Mouse (Mus musculus): Measurements from ENCODE around the gene Rnf41. TPM values are rescaled to one million over a fixed set of nuclear protein-coding genes. Genes with fewer than 3 reads are reported as not detected.

Rnf41 gene
- polyA plus RNA-seq, 1 experiment from 2014 or later: 42.1 TPM

DNA sequence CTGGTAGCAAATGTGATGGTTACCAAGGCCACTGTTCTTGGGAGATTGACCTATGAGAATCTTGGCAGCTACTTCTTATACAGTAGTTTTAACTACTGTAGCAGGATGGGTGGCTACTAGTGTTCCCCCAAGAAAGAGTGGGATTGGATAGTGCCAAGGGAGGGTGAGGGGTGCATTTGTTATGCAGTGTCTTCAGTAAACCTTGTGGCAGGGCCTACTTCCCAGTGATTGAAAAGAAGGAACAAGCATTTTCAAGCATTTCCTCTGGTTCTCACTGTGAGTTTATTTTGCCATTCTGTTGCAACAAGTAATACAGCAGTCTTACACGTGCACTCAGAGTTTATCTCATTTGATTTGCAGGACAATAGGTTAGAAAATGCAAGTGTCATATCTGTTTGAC lies 1.1 kb downstream of the Rnf41 start:
- Histone ChIP-seq H3K4me3 (peak overlapping the region; percentile 97), H3K36me3 (replicated peaks) (peaks cover 55% of the 10 kb centered on the region), H3K4me1 (peaks cover 52% of the 10 kb centered on the region), H3K27me3 (replicated peaks; ENCODE audit: low read depth, poor library complexity, severe bottlenecking) (no peaks in the 10 kb centered on the region), H3K27ac (replicated peaks) (peak overlapping the region; percentile 96; the same call in 1 of the 2 replicates), H3K9me3 (no peaks in the 10 kb centered on the region)
- no peak for DNase-seq (ENCODE audit: low spot score)
- 67% methylated on average over 1 of the region's 1 CpGs for WGBS

DNA sequence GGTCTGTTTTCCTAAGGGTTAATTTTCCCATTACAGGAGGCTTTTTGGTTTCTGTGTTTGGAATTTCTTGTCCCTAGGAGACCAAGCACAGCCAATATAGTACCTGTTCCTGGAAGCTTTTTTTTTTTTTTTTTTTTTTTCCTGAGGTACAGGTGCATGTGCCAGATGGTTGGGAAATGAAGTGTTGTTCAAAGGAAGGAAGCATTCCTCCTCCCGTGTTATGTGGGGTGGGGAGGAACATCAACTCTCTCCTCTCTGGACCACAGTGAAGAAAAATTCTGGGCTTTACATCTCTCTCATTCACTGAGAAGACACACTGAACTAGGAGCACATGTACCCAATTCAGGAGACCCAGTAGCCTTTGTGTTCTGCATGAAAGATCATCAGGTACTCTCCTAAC lies 1.6 kb downstream of the Rnf41 start:
- Histone ChIP-seq H3K27me3 (replicated peaks; ENCODE audit: low read depth, poor library complexity, severe bottlenecking) (no peaks in the 10 kb centered on the region), H3K4me1 (peaks cover 49% of the 10 kb centered on the region), H3K27ac (replicated peaks) (no peak overlapping the region), H3K36me3 (replicated peaks) (peaks cover 55% of the 10 kb centered on the region), H3K9me3 (no peaks in the 10 kb centered on the region), H3K4me3 (peak overlapping the region; percentile 97)
- DNase-seq (ENCODE audit: low spot score): no peak
- 60% methylated on average over 1 of the region's 1 CpGs for WGBS

- 91% methylated on average over 5 of the region's 5 CpGs for WGBS
- DNase-seq (ENCODE audit: low spot score): no peak
- Histone ChIP-seq H3K4me1 (peaks cover 39% of the 10 kb centered on the region), H3K27ac (replicated peaks) (no peak overlapping the region), H3K9me3 (no peaks in the 10 kb centered on the region), H3K4me3 (no peak overlapping the region), H3K27me3 (replicated peaks; ENCODE audit: low read depth, poor library complexity, severe bottlenecking) (no peaks in the 10 kb centered on the region), H3K36me3 (replicated peaks) (peaks cover 68% of the 10 kb centered on the region)
These were observed 3.4 kb downstream of the Rnf41 start for GRCm38 (mm10) chr10:128414848-128415247.

DNA sequence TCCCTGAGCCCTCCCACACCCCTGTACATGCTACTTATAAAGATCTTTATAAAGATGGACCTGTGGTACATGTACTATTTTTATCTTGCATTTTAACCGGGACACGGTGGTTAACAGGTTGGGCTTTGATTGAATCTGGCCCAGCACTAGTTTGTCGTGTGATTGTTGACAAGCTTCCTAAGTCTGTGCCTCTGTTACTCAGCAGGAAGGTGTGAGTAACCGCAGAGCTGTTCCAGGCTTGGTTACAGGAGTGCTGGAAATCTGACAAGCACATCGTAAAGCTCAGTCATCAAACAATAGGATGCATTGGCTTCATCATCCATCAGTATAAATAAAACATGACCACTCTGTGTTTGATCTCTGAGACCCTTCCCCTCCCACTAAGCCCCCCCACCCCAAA lies 11.0 kb downstream of the Rnf41 start:
- H3K9me3 ChIP-seq: no peaks in the 10 kb centered on the region
- peaks cover 5% of the 10 kb centered on the region; the same call in 1 of the 2 replicates for H3K4me1 ChIP-seq
- peaks cover 97% of the 10 kb centered on the region for H3K36me3 ChIP-seq (replicated peaks)
- H3K27me3 ChIP-seq (replicated peaks; ENCODE audit: low read depth, poor library complexity, severe bottlenecking): no peaks in the 10 kb centered on the region
- no peak overlapping the region for H3K27ac ChIP-seq (replicated peaks)
- H3K4me3 ChIP-seq: no peak overlapping the region
- WGBS: 89% methylated on average over 5 of the region's 5 CpGs
- DNase-seq (ENCODE audit: low spot score): no peak

DNA sequence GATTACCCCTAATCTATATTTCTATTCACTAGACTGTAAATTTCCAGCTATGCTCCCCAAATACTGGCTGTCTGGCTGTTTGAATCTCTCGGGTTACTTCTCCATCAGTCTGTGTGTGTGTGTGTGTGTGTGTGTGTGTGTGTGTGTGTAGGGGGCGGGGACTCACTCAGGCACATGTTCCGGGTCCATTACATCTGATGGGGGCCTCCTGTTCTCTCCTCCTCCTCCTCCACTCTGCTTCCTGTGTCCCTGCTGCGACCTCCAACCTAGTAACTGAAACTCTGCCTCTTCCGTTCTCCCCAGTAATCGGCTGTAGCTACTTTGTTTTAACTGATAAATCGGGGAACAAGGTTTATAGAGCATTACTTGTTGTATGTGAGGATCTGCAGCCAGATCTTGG lies 13.1 kb downstream of the Rnf41 start:
- H3K36me3 ChIP-seq (replicated peaks): peaks cover 94% of the 10 kb centered on the region
- no peak overlapping the region for H3K27ac ChIP-seq (replicated peaks)
- H3K4me1 ChIP-seq: peaks cover 5% of the 10 kb centered on the region; the same call in 1 of the 2 replicates
- H3K27me3 ChIP-seq (replicated peaks; ENCODE audit: low read depth, poor library complexity, severe bottlenecking): no peaks in the 10 kb centered on the region
- H3K4me3 ChIP-seq: no peak overlapping the region
- WGBS: 63% methylated on average over 7 of the region's 7 CpGs
- DNase-seq (ENCODE audit: low spot score): peak; percentile 41
- H3K9me3 ChIP-seq: no peaks in the 10 kb centered on the region

DNA sequence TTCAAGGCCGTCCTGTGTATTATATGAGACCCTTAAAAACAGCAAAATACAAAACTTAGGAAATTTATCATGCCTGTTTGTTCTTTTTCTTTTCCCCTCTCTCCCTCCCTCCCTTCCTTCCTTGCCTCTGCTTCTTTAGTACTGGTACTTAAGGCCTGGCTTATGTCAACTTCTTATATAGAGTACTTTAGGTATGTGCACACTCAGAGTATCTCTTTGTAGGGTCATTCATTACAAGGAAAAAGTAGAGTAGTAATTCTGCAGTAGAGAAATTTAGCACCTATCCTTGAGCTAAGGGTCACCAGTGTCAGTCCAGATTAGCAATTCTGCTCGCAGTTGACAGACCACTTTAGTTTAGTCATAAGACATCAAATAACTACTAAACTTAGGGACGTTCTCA lies 13.8 kb downstream of the Rnf41 start:
- Histone ChIP-seq H3K4me3 (no peak overlapping the region), H3K27me3 (replicated peaks; ENCODE audit: low read depth, poor library complexity, severe bottlenecking) (no peaks in the 10 kb centered on the region), H3K4me1 (peaks cover 5% of the 10 kb centered on the region; the same call in 1 of the 2 replicates), H3K27ac (replicated peaks) (no peak overlapping the region), H3K36me3 (replicated peaks) (peaks cover 94% of the 10 kb centered on the region), H3K9me3 (no peaks in the 10 kb centered on the region)
- 92% methylated on average over 3 of the region's 3 CpGs for WGBS
- no peak for DNase-seq (ENCODE audit: low spot score)

DNA sequence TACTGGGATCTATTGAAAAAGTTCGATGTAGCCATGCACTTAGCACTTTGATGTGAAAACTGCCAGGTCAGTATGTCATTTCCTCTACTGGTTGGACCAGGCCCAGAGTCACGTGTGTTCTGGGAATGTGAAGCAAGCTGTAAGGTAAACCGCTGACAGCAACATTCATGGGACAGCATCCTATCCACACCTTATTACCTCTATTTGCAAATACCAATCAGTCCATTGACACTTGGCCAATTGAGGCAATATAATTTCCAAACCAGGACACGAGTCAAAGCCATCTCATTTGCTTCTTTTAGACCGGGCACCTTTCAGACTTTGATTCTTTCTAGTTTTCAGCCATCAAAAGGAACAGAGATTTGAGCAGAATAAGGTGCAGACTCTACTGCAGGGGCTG lies 17.6 kb downstream of the Rnf41 start:
- Histone ChIP-seq H3K9me3 (no peaks in the 10 kb centered on the region), H3K4me3 (no peak overlapping the region), H3K4me1 (peaks cover 5% of the 10 kb centered on the region; the same call in 1 of the 2 replicates), H3K36me3 (replicated peaks) (peaks cover 89% of the 10 kb centered on the region), H3K27me3 (replicated peaks; ENCODE audit: low read depth, poor library complexity, severe bottlenecking) (no peaks in the 10 kb centered on the region), H3K27ac (replicated peaks) (no peak overlapping the region)
- WGBS: 93% methylated on average over 5 of the region's 5 CpGs
- no peak for DNase-seq (ENCODE audit: low spot score)

DNA sequence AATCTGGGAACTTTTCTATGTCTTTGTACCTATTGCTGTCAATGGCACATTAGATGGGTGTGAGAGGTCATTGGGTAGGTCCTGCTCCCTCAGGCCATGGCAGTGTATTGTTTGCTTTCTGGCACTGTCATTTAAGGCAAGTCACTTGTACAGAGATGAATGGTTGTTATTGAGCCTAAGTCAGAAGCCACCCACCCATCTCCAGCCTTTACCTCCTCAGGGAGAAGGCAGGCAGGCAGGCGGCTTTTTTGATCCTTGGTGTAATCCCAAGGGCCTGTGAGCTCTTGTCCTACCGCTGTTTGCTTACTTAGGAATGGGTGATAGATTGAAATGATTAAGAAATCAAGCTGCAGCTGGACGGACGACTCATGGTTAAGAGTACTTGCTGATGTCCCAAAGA lies 18.0 kb downstream of the Rnf41 start:
- DNase-seq (ENCODE audit: low spot score): no peak
- Histone ChIP-seq H3K4me1 (peaks cover 5% of the 10 kb centered on the region; the same call in 1 of the 2 replicates), H3K36me3 (replicated peaks) (peaks cover 89% of the 10 kb centered on the region), H3K27ac (replicated peaks) (no peak overlapping the region), H3K9me3 (no peaks in the 10 kb centered on the region), H3K27me3 (replicated peaks; ENCODE audit: low read depth, poor library complexity, severe bottlenecking) (no peaks in the 10 kb centered on the region), H3K4me3 (no peak overlapping the region)
- WGBS: 84% methylated on average over 4 of the region's 4 CpGs

- 92% methylated on average over 2 of the region's 2 CpGs for WGBS
- no peak for DNase-seq (ENCODE audit: low spot score)
- H3K27me3 ChIP-seq (replicated peaks; ENCODE audit: low read depth, poor library complexity, severe bottlenecking): no peaks in the 10 kb centered on the region
- no peak overlapping the region for H3K27ac ChIP-seq (replicated peaks)
- peaks cover 95% of the 10 kb centered on the region for H3K36me3 ChIP-seq (replicated peaks)
- no peaks in the 10 kb centered on the region for H3K9me3 ChIP-seq
- no peaks in the 10 kb centered on the region for H3K4me1 ChIP-seq
- no peak overlapping the region for H3K4me3 ChIP-seq
These were observed 22.0 kb downstream of the Rnf41 start for GRCm38 (mm10) chr10:128433417-128433816.

DNA sequence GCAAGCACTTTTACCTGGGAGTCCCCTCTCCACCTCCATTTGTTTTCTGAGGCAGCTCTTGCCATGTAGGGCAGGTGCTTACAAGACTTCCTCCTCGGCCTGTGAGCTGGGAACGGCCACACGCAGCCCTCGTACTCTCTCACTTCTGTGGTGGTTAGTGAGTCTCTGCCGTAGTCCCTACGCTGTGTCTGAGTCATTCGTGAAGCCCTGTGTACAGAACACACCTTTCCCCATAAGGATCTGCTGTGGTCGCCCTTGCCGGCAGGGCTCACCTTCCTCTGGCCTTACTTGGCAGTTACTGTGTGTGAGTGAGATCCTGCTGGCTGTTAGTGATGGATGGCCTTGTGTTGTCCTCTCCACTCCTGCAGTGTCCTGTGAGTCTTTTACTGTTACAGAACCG lies 23.2 kb downstream of the Rnf41 start:
- H3K27ac ChIP-seq (replicated peaks): no peak overlapping the region
- no peak overlapping the region for H3K4me3 ChIP-seq
- no peak for DNase-seq (ENCODE audit: low spot score)
- H3K27me3 ChIP-seq (replicated peaks; ENCODE audit: low read depth, poor library complexity, severe bottlenecking): no peaks in the 10 kb centered on the region
- WGBS: 92% methylated on average over 10 of the region's 10 CpGs
- no peaks in the 10 kb centered on the region for H3K9me3 ChIP-seq
- no peaks in the 10 kb centered on the region for H3K4me1 ChIP-seq
- H3K36me3 ChIP-seq (replicated peaks): peaks cover 95% of the 10 kb centered on the region

DNA sequence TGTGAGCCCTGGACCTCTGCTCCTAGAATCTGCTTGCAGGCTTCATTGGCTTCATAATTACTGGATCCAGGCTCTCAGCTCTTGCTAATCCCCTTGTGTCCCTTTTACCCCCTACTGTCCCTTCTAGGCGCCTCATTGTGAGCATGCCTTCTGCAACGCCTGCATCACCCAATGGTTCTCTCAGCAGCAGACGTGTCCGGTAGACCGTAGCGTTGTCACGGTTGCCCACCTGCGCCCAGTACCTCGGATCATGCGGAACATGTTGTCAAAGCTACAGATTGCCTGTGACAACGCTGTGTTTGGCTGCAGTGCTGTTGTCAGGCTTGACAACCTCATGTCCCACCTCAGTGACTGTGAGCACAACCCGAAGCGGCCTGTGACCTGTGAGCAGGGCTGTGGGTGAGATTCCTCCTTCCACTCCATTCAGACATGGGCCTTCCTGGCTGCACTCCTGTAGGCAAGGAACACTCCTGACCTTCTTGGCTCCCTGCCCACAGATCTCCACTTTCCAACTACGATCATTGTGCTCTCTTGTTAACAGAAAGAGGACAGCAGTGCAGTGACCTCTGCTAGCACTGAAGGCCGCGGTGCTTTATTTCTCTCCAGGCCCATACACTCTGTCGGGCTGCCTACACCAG lies 23.8 kb downstream of the Rnf41 start:
- no peaks in the 10 kb centered on the region for H3K27me3 ChIP-seq (replicated peaks; ENCODE audit: low read depth, poor library complexity, severe bottlenecking)
- H3K9me3 ChIP-seq: no peaks in the 10 kb centered on the region
- H3K4me3 ChIP-seq: no peak overlapping the region
- no peak for DNase-seq (ENCODE audit: low spot score)
- 86% methylated on average over 17 of the region's 17 CpGs for WGBS
- H3K4me1 ChIP-seq: no peaks in the 10 kb centered on the region
- no peak overlapping the region for H3K27ac ChIP-seq (replicated peaks)
- H3K36me3 ChIP-seq (replicated peaks): peaks cover 95% of the 10 kb centered on the region

DNA sequence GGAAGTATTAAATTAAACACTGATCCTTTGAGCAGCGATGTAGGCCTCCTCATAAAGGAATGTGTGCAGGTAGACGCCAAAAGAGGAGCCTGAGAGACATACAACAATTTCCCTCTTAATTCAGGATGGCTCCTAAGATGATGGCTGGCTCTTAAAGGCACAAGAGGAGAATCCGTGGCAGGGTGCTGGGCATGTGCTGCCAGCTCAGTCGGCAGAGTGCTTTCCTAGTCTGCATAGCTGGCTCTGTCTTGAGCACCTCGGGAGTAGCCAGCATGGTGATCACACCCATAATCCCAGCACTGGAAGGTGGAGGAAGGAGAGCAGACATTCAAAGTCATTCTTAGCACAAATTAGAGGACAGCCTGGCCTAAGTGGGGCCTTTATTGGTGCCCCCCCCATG lies 24.4 kb downstream of the Rnf41 start:
- H3K27me3 ChIP-seq (replicated peaks; ENCODE audit: low read depth, poor library complexity, severe bottlenecking): no peaks in the 10 kb centered on the region
- H3K4me3 ChIP-seq: no peak overlapping the region
- H3K36me3 ChIP-seq (replicated peaks): peaks cover 95% of the 10 kb centered on the region
- H3K4me1 ChIP-seq: no peaks in the 10 kb centered on the region
- WGBS: 91% methylated on average over 5 of the region's 5 CpGs
- no peaks in the 10 kb centered on the region for H3K9me3 ChIP-seq
- H3K27ac ChIP-seq (replicated peaks): no peak overlapping the region
- no peak for DNase-seq (ENCODE audit: low spot score)

- Histone ChIP-seq H3K27me3 (replicated peaks; ENCODE audit: low read depth, poor library complexity, severe bottlenecking) (no peaks in the 10 kb centered on the region), H3K36me3 (replicated peaks) (peaks cover 95% of the 10 kb centered on the region), H3K27ac (replicated peaks) (no peak overlapping the region), H3K9me3 (no peaks in the 10 kb centered on the region), H3K4me3 (no peak overlapping the region), H3K4me1 (no peaks in the 10 kb centered on the region)
- 94% methylated on average over 8 of the region's 8 CpGs for WGBS
- DNase-seq (ENCODE audit: low spot score): no peak
These were observed 24.9 kb downstream of the Rnf41 start for GRCm38 (mm10) chr10:128436376-128436775.

Data from embryonic facial prominence, embryonic 10.5 days (tissue).